Mouse (Mus musculus) kidney, adult 10 weeks (tissue): ENCODE results near the gene Gm4952. TPM values are rescaled to one million over a fixed set of nuclear protein-coding genes. Genes with fewer than 3 reads are reported as not detected.

Experiments used
- polyA plus RNA-seq: library from polyadenylated mRNA; stranded (reverse); fragments of 350-450 nt; fragmentation: Illumina TruSeq; extraction: RNeasy Lipid Tissue Mini Kit (QIAGEN cat#74804); gene quantifications from one replicate; pipeline ENCODE4 v1.2.3, GENCODE M21; 2014; ENCODE audit warnings: low read depth, low replicate concordance

Gm4952 gene
- 9.9 TPM for polyA plus RNA-seq

GRCm38 (mm10) chr19:12599674-12600073 is at the start of gene Gm4952:
Gm4952 (plus strand) TSS chr19:12599974.

GRCm38 (mm10) chr19:12633176-12633575 is 33.4 kb downstream of the Gm4952 start, which contains the start of gene Glyat:
Glyat (plus strand) TSS chr19:12633308.

GRCm38 (mm10) chr19:12670139-12670538 is 70.4 kb downstream of the Gm4952 start, which contains the start of gene Olfr1442:
Olfr1442 (plus strand) TSS chr19:12670439.

GRCm38 (mm10) chr19:12677812-12678211 is 78.0 kb downstream of the Gm4952 start, which contains the start of gene Olfr1443:
Olfr1443 (plus strand) TSS chr19:12678112.

Other genes starting within 250 kb of the Gm4952 start
- not detected for gene Olfr1440, start 212.7 kb upstream of the Gm4952 start, polyA plus RNA-seq
- gene Olfr1441, start 182.5 kb upstream of the Gm4952 start, polyA plus RNA-seq = not detected
- gene Pfpl, start 172.1 kb upstream of the Gm4952 start, polyA plus RNA-seq = not detected
- gene Mpeg1, start 139.2 kb upstream of the Gm4952 start, polyA plus RNA-seq = 12.6 TPM
- 15.2 TPM for gene Dtx4, start 98.5 kb upstream of the Gm4952 start, polyA plus RNA-seq
- 7.9 TPM for gene Fam111a, start 54.2 kb upstream of the Gm4952 start, polyA plus RNA-seq
- gene Glyat, start 33.3 kb downstream of the Gm4952 start, polyA plus RNA-seq = 2,240 TPM
- gene Olfr1442, start 70.5 kb downstream of the Gm4952 start, polyA plus RNA-seq = 1.2 TPM
- gene Olfr1443, start 78.1 kb downstream of the Gm4952 start, polyA plus RNA-seq = not detected
- gene Keg1, start 95.8 kb downstream of the Gm4952 start, polyA plus RNA-seq = 3,688 TPM
- gene Cntf, start 165.7 kb downstream of the Gm4952 start, polyA plus RNA-seq = 3.8 TPM
- 134 TPM for gene Zfp91, start 196.2 kb downstream of the Gm4952 start, polyA plus RNA-seq
- gene Lpxn, start 196.2 kb downstream of the Gm4952 start, polyA plus RNA-seq = 1.3 TPM
- gene Gm5244, start 246.7 kb downstream of the Gm4952 start, polyA plus RNA-seq = not detected